Mouse (Mus musculus) erythroblast, embryonic 14.5 days (primary cell): ENCODE results near the gene Ugt1a6a.

ENCODE experiments used
- GATA1 ChIP-seq: IDR thresholded peaks from 2 replicates; pipeline ENCODE4 v1.6.1; 2012; ENCODE audit warnings: low read length, inconsistent platforms, mixed read lengths
- TAL1 ChIP-seq: IDR thresholded peaks from 3 replicates; pipeline ENCODE4 v1.6.1; 2012; ENCODE audit warnings: low read length, inconsistent platforms, mixed read lengths

DNA sequence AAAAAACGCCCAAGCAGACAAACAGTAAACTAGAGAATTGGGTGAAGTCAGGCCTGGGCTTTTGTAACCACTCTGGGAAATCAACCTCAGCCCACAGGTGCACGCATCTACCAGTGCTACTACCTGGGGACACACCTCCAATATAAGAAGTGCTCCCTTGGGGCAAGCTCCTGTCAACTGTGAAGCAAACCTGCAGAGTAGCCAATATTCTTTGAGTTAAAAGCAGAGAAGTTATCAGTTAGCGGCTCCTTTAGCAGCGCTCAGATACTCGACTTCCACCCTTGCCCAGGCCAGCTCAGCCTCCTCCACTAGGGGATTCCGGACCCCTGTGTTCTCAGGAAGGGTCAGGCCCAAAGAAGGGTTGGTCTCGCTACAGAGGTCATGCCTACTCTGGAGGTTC is 127.1 kb downstream of the Ugt1a6a start:
- TF ChIP-seq TAL1 (no peak), GATA1 (no peak)
